Mouse (Mus musculus): ENCODE results near the gene Cdipt.

DNA sequence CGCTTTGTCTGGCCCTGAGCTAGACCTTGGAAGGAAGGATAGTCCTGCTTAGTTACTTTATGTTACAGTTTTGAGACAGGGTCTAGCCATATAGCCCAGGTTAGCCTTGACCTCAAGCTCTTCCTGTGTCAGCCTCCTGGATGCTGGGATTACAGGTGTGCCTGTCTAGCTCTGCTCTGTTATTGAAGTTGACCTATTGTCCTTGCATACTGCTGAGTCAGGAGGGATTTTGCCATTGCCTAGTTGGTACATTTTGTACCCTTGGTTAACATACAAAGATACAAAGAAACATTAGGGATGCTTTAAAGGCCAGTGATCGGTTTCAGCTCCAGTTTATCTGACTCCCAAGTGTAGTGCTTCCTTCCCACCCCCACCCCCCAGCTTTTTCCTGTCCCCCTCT, 43.1 kb upstream of the Cdipt start:
- TF ChIP-seq TAL1 (IDR thresholded peaks at IDR 0.05; ENCODE audit: low read length) (no peak), GATA1 (IDR thresholded peaks at IDR 0.05; ENCODE audit: low read length) (no peak)
